Mouse (Mus musculus) telencephalon, adult 2 months (tissue): ENCODE results near the gene Adk.

Experiments
- DNase-seq: peaks from one replicate; pipeline ENCODE4 v3.0.0-alpha.2; 2011; ENCODE audit warnings: low read depth, low spot score

Adk gene

DNA sequence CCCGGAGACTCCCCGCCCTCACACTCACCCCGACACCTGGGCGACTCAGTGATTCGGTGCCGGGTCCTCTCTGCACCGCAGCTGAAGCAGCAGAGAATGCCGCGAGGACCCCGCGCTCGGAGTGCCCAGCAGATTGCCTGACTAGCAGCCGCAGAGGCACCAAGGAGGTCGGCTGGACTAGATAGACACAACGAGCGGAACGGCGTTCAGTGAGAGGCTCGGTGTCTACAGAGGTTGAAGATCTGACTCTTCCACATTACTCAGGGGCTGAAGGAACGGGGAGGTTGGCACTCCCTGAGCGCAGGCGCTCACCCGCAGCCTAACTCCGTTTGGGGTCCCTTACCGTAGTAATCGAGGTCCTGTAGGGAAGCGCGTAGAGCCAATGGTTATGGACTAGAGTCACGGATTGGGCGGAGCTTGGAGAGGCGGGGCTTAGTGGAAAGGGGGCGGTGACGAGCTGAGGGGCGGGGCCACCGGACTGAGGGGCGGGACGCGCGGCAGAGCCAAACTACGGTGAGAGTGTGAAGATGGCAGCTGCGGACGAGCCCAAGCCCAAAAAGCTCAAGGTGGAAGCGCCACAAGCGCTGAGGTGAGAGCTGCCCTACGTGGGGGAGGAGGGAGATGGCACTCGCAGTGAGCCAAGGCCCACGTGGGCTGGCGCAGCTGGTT is at the start of gene Adk, which contains the start of gene Ap3m1:
Gene Adk, plus strand, starts transcription at position 463 of the 669 bp plus-strand sequence.
Gene Ap3m1, minus strand, starts transcription at position 397 of the 669 bp plus-strand sequence.
- peak; percentile 94 for DNase-seq

DNA sequence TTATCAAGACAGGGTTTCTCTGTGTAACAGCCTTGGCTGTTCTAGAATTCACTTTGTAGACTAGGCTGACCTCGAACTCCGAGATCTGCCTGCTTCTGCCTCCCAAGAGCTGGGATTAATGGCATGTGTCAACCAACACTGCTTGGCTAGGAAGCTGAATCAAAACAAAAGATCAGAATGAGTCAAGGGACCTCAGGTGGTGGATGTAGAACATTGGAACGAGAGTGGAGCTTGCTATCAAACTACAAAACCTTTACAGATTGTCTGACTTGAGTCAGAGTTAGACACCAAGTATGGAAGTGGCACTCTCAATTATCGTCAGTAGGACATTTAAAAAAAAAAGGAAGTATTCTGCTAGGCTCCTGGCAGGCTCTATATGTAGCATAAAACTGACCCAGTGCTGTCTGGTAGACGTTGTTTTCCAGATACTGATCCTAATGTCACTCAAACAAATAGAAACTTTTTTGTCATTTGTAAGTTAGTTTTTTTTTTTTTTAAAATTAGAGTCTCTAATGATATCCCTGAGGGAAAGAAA is 38.5 kb upstream of the Adk start:
- no peak for DNase-seq

- no peak for DNase-seq
These were observed 34.5 kb upstream of the Adk start for GRCm38 (mm10) chr14:21017871-21018270.

DNA sequence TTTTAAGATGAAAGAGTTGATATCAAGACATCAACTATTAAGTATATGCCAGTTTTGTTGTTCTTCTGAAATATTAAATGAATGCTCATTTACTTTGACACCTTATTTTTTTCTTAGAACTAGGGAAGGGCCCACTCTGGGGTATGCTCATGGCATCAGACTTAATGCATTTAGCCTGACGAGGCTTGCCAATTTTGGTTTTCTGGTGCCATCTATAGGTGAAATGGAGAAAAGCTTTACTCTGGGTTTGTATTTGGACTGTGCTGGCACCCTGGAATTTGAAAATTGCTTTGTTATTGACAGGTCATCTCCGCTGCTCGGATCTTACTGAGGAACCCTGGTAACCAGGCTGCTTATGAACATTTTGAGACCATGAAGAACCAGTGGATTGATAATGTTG is 33.4 kb upstream of the Adk start:
- DNase-seq = no peak

DNA sequence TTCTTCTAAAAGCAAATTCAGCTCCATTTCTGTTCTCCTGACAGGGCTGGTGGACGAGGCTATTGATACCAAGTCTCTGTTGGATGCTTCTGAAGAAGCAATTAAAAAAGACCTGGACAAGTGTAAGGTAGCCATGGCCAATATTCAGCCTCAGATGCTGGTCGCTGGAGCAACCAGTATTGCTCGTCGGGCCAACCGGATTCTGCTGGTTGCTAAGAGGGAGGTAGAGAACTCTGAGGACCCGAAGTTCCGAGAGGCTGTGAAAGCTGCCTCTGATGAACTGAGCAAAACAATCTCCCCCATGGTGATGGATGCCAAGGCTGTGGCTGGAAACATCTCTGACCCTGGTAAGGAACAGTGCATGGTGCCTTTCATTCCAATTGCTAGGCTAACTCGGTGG is 31.9 kb upstream of the Adk start:
- DNase-seq = no peak

GRCm38 (mm10) chr14:21027542-21027941 is 24.8 kb upstream of the Adk start:
- no peak for DNase-seq

GRCm38 (mm10) chr14:21029025-21029659 is 23.2 kb upstream of the Adk start:
- no peak for DNase-seq

DNA sequence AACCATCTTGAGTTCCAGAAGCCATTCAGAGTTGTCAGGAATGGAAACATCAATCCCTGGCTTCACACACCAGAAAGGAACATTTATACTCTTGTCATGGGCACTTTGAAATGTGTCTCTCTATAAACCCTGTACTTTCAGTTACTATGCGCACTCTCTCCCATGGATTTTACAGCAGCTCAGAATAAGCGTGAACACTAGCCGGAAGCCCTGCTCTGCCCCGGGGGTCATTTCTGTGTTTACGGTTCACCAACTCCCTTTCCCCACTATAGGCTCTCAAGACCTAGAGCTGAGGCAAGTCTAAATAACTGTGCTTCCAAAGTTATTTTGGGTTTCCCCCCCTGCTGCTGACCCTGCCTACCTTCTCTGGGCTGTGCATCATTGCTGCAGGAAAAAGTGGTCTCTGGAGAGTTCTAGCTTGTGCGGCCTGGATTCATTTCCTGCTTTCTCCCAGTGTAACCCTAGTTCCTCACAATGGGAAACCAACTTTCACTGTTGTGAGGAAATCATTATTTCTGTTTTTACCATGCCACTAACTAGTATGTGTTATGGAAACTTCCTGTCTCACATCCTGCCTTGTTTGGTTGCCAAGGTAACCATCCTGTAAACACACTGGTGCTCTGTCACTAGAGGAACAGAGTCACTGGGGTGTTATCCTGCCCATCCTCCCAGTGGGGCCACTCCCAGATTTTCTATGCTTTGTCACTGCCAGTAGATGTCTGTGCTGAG is 20.4 kb upstream of the Adk start:
- no peak for DNase-seq

GRCm38 (mm10) chr14:21034271-21034670 is 18.1 kb upstream of the Adk start:
- DNase-seq = no peak

DNA sequence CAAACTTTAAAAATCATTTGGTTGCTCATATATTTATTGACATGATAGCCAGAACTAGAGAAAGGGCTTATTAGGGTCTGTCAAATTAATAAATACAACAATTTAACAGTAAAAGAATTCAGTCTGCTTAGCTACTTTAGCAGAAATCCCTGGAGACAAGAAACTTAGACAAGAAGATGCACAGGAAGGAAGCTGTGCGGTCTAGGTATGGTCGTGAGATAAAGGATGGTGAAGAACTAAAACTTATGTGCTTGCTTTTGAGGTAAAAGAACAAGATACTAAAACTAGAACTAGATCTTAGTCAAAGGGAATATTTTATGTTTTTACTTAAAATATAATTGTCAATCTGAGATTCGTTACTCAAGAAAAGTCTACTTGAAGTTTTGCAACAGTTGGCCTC is 17.6 kb upstream of the Adk start:
- DNase-seq = no peak

GRCm38 (mm10) chr14:21039077-21039476 is 13.3 kb upstream of the Adk start:
- no peak for DNase-seq

DNA sequence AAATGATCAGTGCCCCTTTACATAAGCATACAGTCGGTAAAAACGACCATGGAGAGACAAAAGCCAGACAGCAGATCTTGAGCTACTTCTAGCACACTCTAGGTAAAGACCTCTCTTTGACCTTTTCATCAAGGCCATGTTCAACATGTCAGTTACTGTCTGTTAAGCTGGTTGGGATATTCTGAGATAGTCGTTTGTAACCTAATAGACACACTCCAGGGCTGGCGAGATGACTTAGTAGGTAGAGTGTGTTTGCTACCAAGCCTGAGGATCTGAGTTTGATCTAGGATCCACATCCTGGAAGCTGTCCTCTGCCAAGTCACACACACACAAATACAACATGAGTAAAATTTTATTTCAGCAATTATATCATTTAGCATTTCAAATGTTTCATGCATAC is 12.8 kb upstream of the Adk start:
- no peak for DNase-seq

DNA sequence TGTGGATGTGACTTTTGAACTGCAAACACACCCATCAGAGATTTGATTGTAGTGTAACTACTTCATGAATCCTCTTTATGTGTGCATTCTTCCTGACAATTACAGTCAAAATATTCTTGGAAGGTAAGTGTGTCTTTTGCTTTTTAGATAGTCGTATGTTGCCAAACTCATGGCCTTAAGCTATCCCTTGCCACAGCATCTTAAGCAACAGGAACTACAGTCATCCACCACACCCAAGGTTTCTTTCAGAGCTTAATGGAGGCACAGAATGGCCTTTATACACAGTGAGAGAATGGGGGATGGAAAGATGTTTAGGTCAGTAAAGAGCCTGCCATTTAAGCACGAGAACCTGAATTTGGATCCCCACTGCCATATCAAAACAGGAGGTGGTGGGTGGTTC is 4.5 kb upstream of the Adk start:
- DNase-seq = no peak

- no peak for DNase-seq
These were observed 3.5 kb upstream of the Adk start for GRCm38 (mm10) chr14:21048879-21049278.

GRCm38 (mm10) chr14:21050734-21051133 is 1.6 kb upstream of the Adk start:
- DNase-seq = no peak

DNA sequence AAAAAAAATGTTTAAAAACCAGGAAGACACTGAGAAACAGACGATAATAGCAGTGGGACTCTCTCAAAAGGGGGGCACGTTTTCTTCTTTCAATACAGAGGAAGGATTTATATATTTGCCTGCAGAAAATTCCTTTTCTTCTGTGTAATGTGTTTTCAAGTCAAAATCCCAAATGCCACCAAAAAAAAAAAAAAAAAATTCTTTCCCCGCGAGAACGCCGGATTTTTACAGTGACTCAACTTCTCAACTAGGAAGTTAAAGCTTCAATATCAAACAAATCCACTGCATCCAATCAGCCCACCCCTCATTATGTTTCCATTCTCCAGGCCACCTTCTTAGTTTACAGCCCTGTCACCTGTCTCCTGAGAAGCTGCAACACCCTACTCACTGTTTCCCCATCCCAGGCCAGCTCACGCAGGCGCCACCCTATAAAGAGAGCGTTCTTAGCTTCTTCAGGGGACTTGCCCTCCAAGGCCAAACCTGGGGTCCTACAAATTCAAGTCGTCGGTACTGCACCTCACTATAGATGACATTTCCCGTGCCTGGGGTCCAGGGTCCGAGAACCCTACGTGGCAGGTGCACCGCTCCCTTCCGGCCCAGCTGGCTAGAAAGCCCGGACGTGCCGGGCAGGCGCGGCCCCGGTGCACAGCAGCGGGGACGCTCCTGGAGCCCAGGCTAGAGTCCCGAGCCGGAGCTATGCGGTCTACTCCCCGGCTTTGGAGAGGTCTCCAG is 828 bp upstream of the Adk start:
- no peak for DNase-seq

GRCm38 (mm10) chr14:21052781-21053130 is 382 bp downstream of the Adk start:
- DNase-seq = no peak

DNA sequence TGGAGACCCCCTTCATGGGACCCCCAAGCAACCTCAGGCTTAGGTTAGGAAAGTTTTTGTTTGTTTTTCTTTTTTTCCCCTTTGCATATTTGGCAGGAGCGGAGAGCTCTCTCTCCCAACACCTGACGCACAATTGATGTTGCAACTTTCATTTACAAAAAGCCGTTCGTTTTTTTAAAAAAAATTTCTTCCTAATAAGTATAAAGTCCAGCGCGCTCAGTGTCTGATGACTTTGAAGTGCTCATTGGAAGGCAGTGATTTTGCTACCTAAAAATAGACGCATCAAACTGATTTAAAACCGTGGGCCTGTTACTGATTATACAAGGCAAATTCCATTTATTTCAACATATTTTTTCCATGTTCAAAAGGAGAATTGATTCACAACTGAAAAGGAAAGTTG is 777 bp downstream of the Adk start:
- no peak for DNase-seq

GRCm38 (mm10) chr14:21053586-21053985 is 1.2 kb downstream of the Adk start:
- no peak for DNase-seq

- DNase-seq = no peak
These were observed 6.6 kb downstream of the Adk start for GRCm38 (mm10) chr14:21058972-21059371.

DNA sequence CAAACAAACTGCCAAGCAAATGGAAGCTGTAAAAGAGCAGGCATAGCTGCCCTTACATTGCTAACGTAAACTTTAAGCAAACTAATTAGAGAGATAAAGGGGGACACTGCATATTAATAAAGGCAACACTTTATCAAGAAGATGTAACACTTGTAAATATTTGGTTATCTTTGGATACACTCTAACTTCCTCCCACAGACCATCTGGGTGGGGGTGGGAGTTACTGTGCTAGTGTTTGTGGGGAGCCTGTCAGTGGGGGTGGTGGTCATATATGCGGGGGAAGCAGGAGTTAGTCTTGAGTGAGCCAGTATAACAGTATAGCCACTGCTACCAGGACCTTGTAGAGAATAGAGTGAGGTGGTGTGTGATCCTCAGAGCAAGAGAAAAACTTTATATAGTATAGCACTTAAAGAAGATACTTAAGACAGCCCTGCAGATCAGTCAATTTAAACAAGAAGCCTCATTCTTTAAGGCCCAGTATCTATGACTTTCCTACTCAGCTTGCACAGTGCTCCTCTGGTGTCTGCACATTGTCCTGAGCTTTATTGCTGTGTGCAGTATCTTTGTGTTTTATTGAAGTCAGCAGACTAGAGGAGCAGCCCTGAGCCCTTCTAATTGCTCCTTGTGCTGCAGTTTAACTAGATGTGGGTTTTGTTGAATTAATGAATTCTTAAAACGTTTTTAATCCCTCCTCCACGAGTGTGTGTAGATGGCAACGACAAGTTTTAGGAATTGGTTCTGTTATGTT is 10.6 kb downstream of the Adk start:
- no peak for DNase-seq
